Mouse (Mus musculus) forelimb bud, embryonic 11.5 days (tissue): ENCODE results near the gene Nav1.
A peak's percentile ranks its signal among the peaks of the same experiment; 100 is the strongest.
"Not testable (repeated sequence)": the region's sequence is repeated elsewhere in the genome, so short reads cannot be mapped to it uniquely, and the experiment has no call there.

ENCODE experiments used
- DNase-seq: peaks from one replicate; pipeline ENCODE4 v3.0.0-alpha.2; 2012; ENCODE audit warnings: low read depth, low spot score

The Nav1 gene

GRCm38 (mm10) chr1:135488879-135489278 is 118.2 kb downstream of the Nav1 start:
- peak; percentile 62 for DNase-seq

GRCm38 (mm10) chr1:135485179-135485578 is 121.9 kb downstream of the Nav1 start:
- no peak for DNase-seq

- not testable (repeated sequence) for DNase-seq
These were observed 122.5 kb downstream of the Nav1 start for GRCm38 (mm10) chr1:135484503-135485051.

GRCm38 (mm10) chr1:135483971-135484370 is 123.1 kb downstream of the Nav1 start:
- no peak for DNase-seq

- DNase-seq, result no peak
These were observed 124.4 kb downstream of the Nav1 start for GRCm38 (mm10) chr1:135482666-135483065.

- no peak for DNase-seq
These were observed 125.4 kb downstream of the Nav1 start for GRCm38 (mm10) chr1:135481656-135482055.

GRCm38 (mm10) chr1:135480815-135481214 is 126.3 kb downstream of the Nav1 start:
- no peak for DNase-seq

- no peak for DNase-seq
These were observed 131.6 kb downstream of the Nav1 start for GRCm38 (mm10) chr1:135475571-135475895.

GRCm38 (mm10) chr1:135474861-135475570 is 132.1 kb downstream of the Nav1 start:
- DNase-seq, result no peak

- DNase-seq, result no peak
These were observed 134.6 kb downstream of the Nav1 start for GRCm38 (mm10) chr1:135472536-135472935.

- no peak for DNase-seq
These were observed 135.4 kb downstream of the Nav1 start for GRCm38 (mm10) chr1:135471742-135472141.

GRCm38 (mm10) chr1:135470546-135470945 is 136.5 kb downstream of the Nav1 start:
- DNase-seq, result no peak

GRCm38 (mm10) chr1:135467462-135467861 is 139.6 kb downstream of the Nav1 start:
- DNase-seq, result no peak

GRCm38 (mm10) chr1:135466935-135467334 is 140.2 kb downstream of the Nav1 start:
- no peak for DNase-seq

GRCm38 (mm10) chr1:135465734-135466133 is 141.4 kb downstream of the Nav1 start:
- DNase-seq, result no peak

- DNase-seq, result no peak
These were observed 144.4 kb downstream of the Nav1 start for GRCm38 (mm10) chr1:135462736-135463135.

GRCm38 (mm10) chr1:135462304-135462703 is 144.8 kb downstream of the Nav1 start:
- DNase-seq, result no peak

- DNase-seq, result peak; percentile 37
These were observed 145.9 kb downstream of the Nav1 start for GRCm38 (mm10) chr1:135461097-135461730.

- DNase-seq, result no peak
These were observed 146.6 kb downstream of the Nav1 start for GRCm38 (mm10) chr1:135460521-135460920.

GRCm38 (mm10) chr1:135457860-135458259 is 149.2 kb downstream of the Nav1 start:
- no peak for DNase-seq

- DNase-seq, result no peak
These were observed 154.8 kb downstream of the Nav1 start for GRCm38 (mm10) chr1:135452259-135452658.

GRCm38 (mm10) chr1:135451419-135451818 is 155.7 kb downstream of the Nav1 start:
- DNase-seq, result no peak

- no peak for DNase-seq
These were observed 157.2 kb downstream of the Nav1 start for GRCm38 (mm10) chr1:135449876-135450275.
